In the genomic region with DNA sequence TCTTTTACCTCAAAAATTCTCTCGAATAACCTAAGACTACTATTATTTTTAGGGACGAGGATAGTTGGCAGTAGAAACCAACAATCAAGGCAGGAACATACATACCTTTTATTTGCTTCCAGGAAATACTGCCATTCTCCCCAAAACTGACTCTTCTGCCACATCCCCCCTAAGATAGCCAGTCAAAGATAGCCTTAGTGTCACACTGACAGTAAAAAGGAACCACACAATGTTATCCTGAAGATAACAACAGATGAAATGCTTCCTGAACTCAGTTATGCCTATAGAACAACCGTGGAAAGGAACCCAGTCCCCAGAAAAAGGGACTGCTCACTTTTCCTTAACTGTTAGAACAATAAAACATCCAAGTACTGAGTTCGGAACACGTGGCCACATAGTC, we compare ENCODE assay signal across 11 mouse cellular contexts.
"Had no signal": no experiment of that assay in that cellular context is flagged by ENCODE, and none has a peak within 500 bp of the region (broad histone marks: within the 10 kb centered on the region; RNA-seq: fewer than 3 reads in every experiment).

No protein-coding gene starts in this region.

- ATAC-seq: intestine, embryonic 15.5 days; midbrain, embryonic 16.5 days had no signal

- H3K4me1 ChIP-seq: intestine, embryonic 15.5 days had no signal

- H3K4me3 ChIP-seq: intestine, embryonic 15.5 days; limb, embryonic 12.5 days; lung, embryonic 15.5 days; midbrain, embryonic 12.5 days had no signal

- H3K9ac ChIP-seq: intestine, embryonic 15.5 days; limb, embryonic 12.5 days; lung, embryonic 15.5 days; midbrain, embryonic 12.5 days had no signal

- H3K4me2 ChIP-seq: intestine, embryonic 15.5 days; limb, embryonic 12.5 days; lung, embryonic 15.5 days; midbrain, embryonic 12.5 days had no signal

- H3K9me3 ChIP-seq: intestine, embryonic 15.5 days; limb, embryonic 12.5 days; lung, embryonic 15.5 days; midbrain, embryonic 12.5 days had no signal

- H3K27ac ChIP-seq: intestine, embryonic 15.5 days; limb, embryonic 12.5 days; lung, embryonic 15.5 days; midbrain, embryonic 12.5 days had no signal

- H3K36me3 ChIP-seq: intestine, embryonic 15.5 days; limb, embryonic 12.5 days had no signal

- H3K27me3 ChIP-seq: intestine, embryonic 15.5 days; limb, embryonic 12.5 days; lung, embryonic 15.5 days; midbrain, embryonic 12.5 days had no signal

- DNase-seq: kidney, adult 18-20 months; kidney, postnatal 10 days; kidney, postnatal 4 days; right cerebral cortex, adult 18-20 months; right cerebral cortex, postnatal 25 days; thymus, postnatal 36 days had no signal
